Mouse (Mus musculus): ENCODE results near the gene Speg. TPM values are rescaled to one million over a fixed set of nuclear protein-coding genes. Genes with fewer than 3 reads are reported as not detected.
A peak's percentile ranks its signal among the peaks of the same experiment; 100 is the strongest.

Speg gene
- polyA plus RNA-seq, 1 experiment from 2014 or later: 20.1 TPM

GRCm38 (mm10) chr1:75423780-75424390, 48.8 kb downstream of the Speg start:
- Histone ChIP-seq H3K27ac (ENCODE audit: low read depth, low read length) (no peak overlapping the region), H3K4me1 (replicated peaks; ENCODE audit: control insufficient read depth, insufficient read depth, low read length) (no peaks in the 10 kb centered on the region), H3K36me3 (ENCODE audit: control insufficient read depth, insufficient read depth) (peaks cover 16% of the 10 kb centered on the region; the same call in 1 of the 2 replicates), H3K27me3 (replicated peaks; ENCODE audit: control insufficient read depth, insufficient read depth, low read length) (peaks cover 28% of the 10 kb centered on the region), H3K4me2 (replicated peaks; ENCODE audit: low read depth) (no peak overlapping the region), H3K9me3 (ENCODE audit: control insufficient read depth) (no peaks in the 10 kb centered on the region), H3K4me3 (ENCODE audit: low read depth, low read length) (no peak overlapping the region), H3K9ac (ENCODE audit: low read depth, low read length) (no peak overlapping the region)
- 85% methylated on average over 11 of the region's 11 CpGs for WGBS
- ATAC-seq: no peak
- no peak for TF ChIP-seq CTCF (IDR thresholded peaks at IDR 0.05; ENCODE audit: low read depth)

GRCm38 (mm10) chr1:75425796-75426471, 50.8 kb downstream of the Speg start:
- TF ChIP-seq CTCF (IDR thresholded peaks at IDR 0.05; ENCODE audit: low read depth): peak; percentile 70
- Histone ChIP-seq H3K9me3 (ENCODE audit: control insufficient read depth) (no peaks in the 10 kb centered on the region), H3K36me3 (ENCODE audit: control insufficient read depth, insufficient read depth) (peaks cover 15% of the 10 kb centered on the region; the same call in 1 of the 2 replicates), H3K27me3 (replicated peaks; ENCODE audit: control insufficient read depth, insufficient read depth, low read length) (peaks cover 28% of the 10 kb centered on the region), H3K4me2 (replicated peaks; ENCODE audit: low read depth) (no peak overlapping the region), H3K9ac (ENCODE audit: low read depth, low read length) (no peak overlapping the region), H3K4me3 (ENCODE audit: low read depth, low read length) (no peak overlapping the region), H3K27ac (ENCODE audit: low read depth, low read length) (no peak overlapping the region), H3K4me1 (replicated peaks; ENCODE audit: control insufficient read depth, insufficient read depth, low read length) (no peaks in the 10 kb centered on the region)
- WGBS: 21% methylated on average over 10 of the region's 10 CpGs
- ATAC-seq: no peak

GRCm38 (mm10) chr1:75435475-75436328, 60.6 kb downstream of the Speg start, which contains the start of gene Gmppa:
Gene Gmppa, plus strand, starts transcription at chr1:75435930.
- no peaks in the 10 kb centered on the region for H3K27me3 ChIP-seq (replicated peaks; ENCODE audit: control insufficient read depth, insufficient read depth, low read length)
- no peak for TF ChIP-seq CTCF (IDR thresholded peaks at IDR 0.05; ENCODE audit: low read depth)
- peak; percentile 75 for ATAC-seq
- peaks cover 4% of the 10 kb centered on the region; the same call in 1 of the 2 replicates for H3K36me3 ChIP-seq (ENCODE audit: control insufficient read depth, insufficient read depth)
- H3K4me1 ChIP-seq (replicated peaks; ENCODE audit: control insufficient read depth, insufficient read depth, low read length): peaks cover 5% of the 10 kb centered on the region; the same call in 1 of the 2 replicates
- H3K9me3 ChIP-seq (ENCODE audit: control insufficient read depth): no peaks in the 10 kb centered on the region
- H3K27ac ChIP-seq (ENCODE audit: low read depth, low read length): peak within 1 kb of the TSS; percentile 42; the same call in 1 of the 2 replicates
- H3K4me2 ChIP-seq (replicated peaks; ENCODE audit: low read depth): peak within 1 kb of the TSS; percentile 73
- H3K9ac ChIP-seq (ENCODE audit: low read depth, low read length): peak within 1 kb of the TSS; percentile 65
- 6% methylated on average over 28 of the region's 28 CpGs for WGBS
- H3K4me3 ChIP-seq (ENCODE audit: low read depth, low read length): peak within 1 kb of the TSS; percentile 69

- Histone ChIP-seq H3K9me3 (ENCODE audit: control insufficient read depth) (no peaks in the 10 kb centered on the region), H3K4me3 (ENCODE audit: low read depth, low read length) (no peak overlapping the region), H3K4me1 (replicated peaks; ENCODE audit: control insufficient read depth, insufficient read depth, low read length) (peaks cover 5% of the 10 kb centered on the region; the same call in 1 of the 2 replicates), H3K27ac (ENCODE audit: low read depth, low read length) (no peak overlapping the region), H3K9ac (ENCODE audit: low read depth, low read length) (no peak overlapping the region), H3K27me3 (replicated peaks; ENCODE audit: control insufficient read depth, insufficient read depth, low read length) (no peaks in the 10 kb centered on the region), H3K4me2 (replicated peaks; ENCODE audit: low read depth) (no peak overlapping the region), H3K36me3 (ENCODE audit: control insufficient read depth, insufficient read depth) (peaks cover 33% of the 10 kb centered on the region; the same call in 1 of the 2 replicates)
- no peak for TF ChIP-seq CTCF (IDR thresholded peaks at IDR 0.05; ENCODE audit: low read depth)
- no peak for ATAC-seq
- 86% methylated on average over 8 of the region's 9 CpGs for WGBS
These were observed 63.7 kb downstream of the Speg start for GRCm38 (mm10) chr1:75438782-75439181.

- Histone ChIP-seq H3K9ac (ENCODE audit: low read depth, low read length) (no peak overlapping the region), H3K4me2 (replicated peaks; ENCODE audit: low read depth) (no peak overlapping the region), H3K27me3 (replicated peaks; ENCODE audit: control insufficient read depth, insufficient read depth, low read length) (peaks cover 2% of the 10 kb centered on the region; the same call in 1 of the 2 replicates), H3K9me3 (ENCODE audit: control insufficient read depth) (no peaks in the 10 kb centered on the region), H3K27ac (ENCODE audit: low read depth, low read length) (no peak overlapping the region), H3K4me3 (ENCODE audit: low read depth, low read length) (no peak overlapping the region), H3K4me1 (replicated peaks; ENCODE audit: control insufficient read depth, insufficient read depth, low read length) (peaks cover 5% of the 10 kb centered on the region; the same call in 1 of the 2 replicates), H3K36me3 (ENCODE audit: control insufficient read depth, insufficient read depth) (peaks cover 33% of the 10 kb centered on the region; the same call in 1 of the 2 replicates)
- WGBS: 93% methylated on average over 7 of the region's 7 CpGs
- TF ChIP-seq CTCF (IDR thresholded peaks at IDR 0.05; ENCODE audit: low read depth): no peak
- no peak for ATAC-seq
These were observed 65.6 kb downstream of the Speg start for GRCm38 (mm10) chr1:75440661-75441060.

All from intestine, postnatal 0 days (tissue).